Mouse (Mus musculus): ENCODE results near the gene Defb25. TPM values are rescaled to one million over a fixed set of nuclear protein-coding genes. Genes with fewer than 3 reads are reported as not detected.
A peak's percentile ranks its signal among the peaks of the same experiment; 100 is the strongest.

Gene Defb25
- polyA plus RNA-seq, 1 experiment from 2014 or later = not detected

DNA sequence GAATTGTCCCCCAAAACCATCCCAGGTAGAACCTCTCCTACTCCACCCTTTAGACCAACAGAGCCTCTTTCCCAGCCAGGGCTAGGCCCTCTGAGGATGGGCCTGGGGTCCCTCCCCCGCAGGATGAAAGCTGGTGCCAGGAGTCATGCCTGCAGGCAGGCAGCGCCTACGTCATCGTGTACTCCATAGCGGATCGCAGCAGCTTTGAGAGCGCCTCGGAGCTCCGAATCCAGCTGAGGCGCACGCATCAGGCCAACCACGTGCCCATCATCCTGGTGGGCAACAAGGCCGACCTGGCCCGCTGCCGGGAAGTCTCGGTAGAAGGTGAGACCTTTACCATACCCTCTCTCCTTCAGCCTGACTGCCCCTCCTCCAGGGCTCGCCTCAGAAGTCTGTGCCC lies 10.5 kb upstream of the Defb25 start:
- Histone ChIP-seq H3K4me3 (ENCODE audit: low read depth, low read length) (no peak overlapping the region), H3K36me3 (ENCODE audit: control insufficient read depth, insufficient read depth) (no peaks in the 10 kb centered on the region), H3K4me1 (ENCODE audit: control insufficient read depth, low read depth, low read length) (no peaks in the 10 kb centered on the region), H3K9ac (ENCODE audit: low read depth, low read length) (no peak overlapping the region), H3K27ac (ENCODE audit: low read length) (no peak overlapping the region), H3K9me3 (replicated peaks; ENCODE audit: control insufficient read depth, low read length) (no peaks in the 10 kb centered on the region), H3K27me3 (ENCODE audit: control insufficient read depth, insufficient read depth, low read depth, low read length) (peaks cover 5% of the 10 kb centered on the region), H3K4me2 (ENCODE audit: low read depth, low read length) (no peak overlapping the region)
- WGBS (ENCODE audit: insufficient replicate concordance) = 40% methylated on average over 17 of the region's 17 CpGs
- ATAC-seq (ENCODE audit: low read depth) = no peak

DNA sequence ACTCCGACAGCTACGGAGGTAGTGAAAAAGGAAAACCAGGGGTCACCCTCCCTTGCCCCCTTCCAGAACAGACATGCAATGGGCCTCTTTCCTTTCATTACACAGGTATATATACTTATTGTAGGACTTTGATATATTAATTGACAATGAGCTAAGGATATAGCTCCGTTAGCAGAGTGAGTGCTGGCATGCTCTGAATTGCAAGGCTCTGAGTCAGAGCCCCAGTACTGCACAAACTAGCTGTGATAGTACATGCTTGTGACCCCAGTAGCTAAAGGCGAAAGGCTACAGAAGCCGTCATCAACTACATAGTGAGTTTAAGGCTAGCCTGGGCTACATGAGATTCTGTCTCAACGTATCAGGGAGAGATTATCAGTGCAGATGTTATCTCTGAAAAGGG lies 7.1 kb upstream of the Defb25 start:
- no peak for ATAC-seq (ENCODE audit: low read depth)
- WGBS (ENCODE audit: insufficient replicate concordance) = 67% methylated on average over 6 of the region's 6 CpGs
- H3K27me3 ChIP-seq (ENCODE audit: control insufficient read depth, insufficient read depth, low read depth, low read length) = peaks cover 32% of the 10 kb centered on the region

DNA sequence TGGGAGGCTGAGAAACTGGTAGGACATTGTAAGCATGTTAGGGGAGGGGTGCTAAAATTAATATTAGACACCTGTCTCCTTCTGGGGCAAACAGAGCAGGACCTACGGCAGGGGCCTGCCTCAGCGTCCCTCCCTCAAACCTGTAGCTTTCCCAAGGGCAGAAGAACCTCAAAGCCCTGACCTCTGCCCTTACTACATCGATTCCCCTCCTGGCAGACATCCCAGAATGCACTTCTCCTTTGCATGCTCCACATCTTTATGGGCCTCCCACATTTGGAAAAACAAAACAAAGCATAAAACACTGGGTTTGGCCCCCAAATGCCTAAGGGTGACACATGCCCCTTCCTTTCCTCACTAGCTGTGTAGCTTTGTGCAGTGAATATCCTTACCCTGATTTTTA lies 6.4 kb upstream of the Defb25 start:
- H3K4me1 ChIP-seq (ENCODE audit: control insufficient read depth, low read depth, low read length) = peaks cover 3% of the 10 kb centered on the region
- WGBS (ENCODE audit: insufficient replicate concordance) = 35% methylated on average over 3 of the region's 3 CpGs
- ATAC-seq (ENCODE audit: low read depth) = no peak
- no peak overlapping the region for H3K4me2 ChIP-seq (ENCODE audit: low read depth, low read length)
- no peak overlapping the region for H3K9ac ChIP-seq (ENCODE audit: low read depth, low read length)
- no peaks in the 10 kb centered on the region for H3K9me3 ChIP-seq (replicated peaks; ENCODE audit: control insufficient read depth, low read length)
- no peak overlapping the region for H3K4me3 ChIP-seq (ENCODE audit: low read depth, low read length)
- H3K27me3 ChIP-seq (ENCODE audit: control insufficient read depth, insufficient read depth, low read depth, low read length) = peaks cover 32% of the 10 kb centered on the region
- no peak overlapping the region for H3K27ac ChIP-seq (ENCODE audit: low read length)
- H3K36me3 ChIP-seq (ENCODE audit: control insufficient read depth, insufficient read depth) = no peaks in the 10 kb centered on the region

More for the DNA sequence above, 7.1 kb upstream of the Defb25 start:
- no peaks in the 10 kb centered on the region for H3K9me3 ChIP-seq (replicated peaks; ENCODE audit: control insufficient read depth, low read length)
- H3K36me3 ChIP-seq (ENCODE audit: control insufficient read depth, insufficient read depth) = no peaks in the 10 kb centered on the region
- no peak overlapping the region for H3K27ac ChIP-seq (ENCODE audit: low read length)
- H3K9ac ChIP-seq (ENCODE audit: low read depth, low read length) = no peak overlapping the region
- no peak overlapping the region for H3K4me2 ChIP-seq (ENCODE audit: low read depth, low read length)
- H3K4me1 ChIP-seq (ENCODE audit: control insufficient read depth, low read depth, low read length) = peaks cover 3% of the 10 kb centered on the region
- H3K4me3 ChIP-seq (ENCODE audit: low read depth, low read length) = no peak overlapping the region

- Histone ChIP-seq H3K27ac (ENCODE audit: low read length) (no peak overlapping the region), H3K9ac (ENCODE audit: low read depth, low read length) (no peak overlapping the region), H3K36me3 (ENCODE audit: control insufficient read depth, insufficient read depth) (no peaks in the 10 kb centered on the region), H3K4me1 (ENCODE audit: control insufficient read depth, low read depth, low read length) (peaks cover 3% of the 10 kb centered on the region), H3K9me3 (replicated peaks; ENCODE audit: control insufficient read depth, low read length) (no peaks in the 10 kb centered on the region), H3K4me3 (ENCODE audit: low read depth, low read length) (no peak overlapping the region), H3K4me2 (ENCODE audit: low read depth, low read length) (no peak overlapping the region), H3K27me3 (ENCODE audit: control insufficient read depth, insufficient read depth, low read depth, low read length) (peaks cover 32% of the 10 kb centered on the region)
- no peak for ATAC-seq (ENCODE audit: low read depth)
- WGBS (ENCODE audit: insufficient replicate concordance) = 29% methylated on average over 17 of the region's 17 CpGs
Observed at GRCm38 (mm10) chr2:152628066-152628465, 5.2 kb upstream of the Defb25 start.

DNA sequence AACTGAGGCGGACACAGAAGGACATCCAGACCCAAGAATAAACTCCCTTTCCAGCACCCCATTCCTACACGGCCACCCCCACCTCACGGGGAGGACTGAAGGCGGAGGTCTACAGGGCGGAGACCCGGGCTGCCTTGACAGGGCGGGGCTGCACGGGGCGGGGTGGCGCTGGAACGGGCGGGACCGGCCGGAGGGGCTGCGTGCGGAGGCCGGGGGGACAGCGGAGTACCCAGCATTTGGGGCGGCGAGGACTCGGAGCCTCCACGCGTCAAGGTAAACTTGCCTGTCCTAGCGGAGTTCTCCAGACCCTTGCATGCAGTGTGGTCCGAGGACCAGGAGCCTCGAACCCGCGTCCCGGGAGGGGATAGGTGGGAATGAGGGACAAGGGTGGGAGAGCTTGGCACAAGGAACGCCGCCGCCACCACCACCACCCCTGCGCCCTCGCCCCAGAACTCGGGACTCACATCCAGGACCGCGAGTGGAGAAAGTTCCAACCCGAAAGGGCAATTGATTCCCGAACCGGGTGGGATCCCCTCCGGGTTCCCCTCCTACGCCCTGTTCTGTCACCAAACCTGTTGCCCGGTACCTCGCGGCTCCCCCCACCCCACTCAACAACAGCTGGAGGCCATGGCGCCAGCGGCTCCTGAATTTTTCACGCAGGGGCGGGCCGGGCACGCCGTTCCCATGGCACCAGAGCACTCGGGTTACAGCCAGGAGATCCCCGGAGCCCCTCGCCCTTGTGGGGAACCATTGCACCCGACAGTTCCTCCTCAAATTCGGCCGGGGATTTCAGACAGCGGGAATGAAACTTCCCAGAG lies 4.1 kb upstream of the Defb25 start, which contains the start of gene Rem1:
Gene Rem1, plus strand, starts transcription at position 178 of the 818 bp plus-strand sequence.
- Histone ChIP-seq H3K9ac (ENCODE audit: low read depth, low read length) (peak within 1 kb of the TSS; percentile 12; the same call in 1 of the 2 replicates), H3K4me3 (ENCODE audit: low read depth, low read length) (peak within 1 kb of the TSS; percentile 36), H3K36me3 (ENCODE audit: control insufficient read depth, insufficient read depth) (no peaks in the 10 kb centered on the region), H3K27ac (ENCODE audit: low read length) (no peak within 1 kb of the TSS), H3K9me3 (replicated peaks; ENCODE audit: control insufficient read depth, low read length) (no peaks in the 10 kb centered on the region), H3K4me2 (ENCODE audit: low read depth, low read length) (peak within 1 kb of the TSS; percentile 42), H3K27me3 (ENCODE audit: control insufficient read depth, insufficient read depth, low read depth, low read length) (peaks cover 32% of the 10 kb centered on the region), H3K4me1 (ENCODE audit: control insufficient read depth, low read depth, low read length) (peaks cover 3% of the 10 kb centered on the region)
- ATAC-seq (ENCODE audit: low read depth) = no peak
- 3% methylated on average over 59 of the region's 59 CpGs for WGBS (ENCODE audit: insufficient replicate concordance)

- H3K4me3 ChIP-seq (ENCODE audit: low read depth, low read length) = no peak overlapping the region
- H3K27me3 ChIP-seq (ENCODE audit: control insufficient read depth, insufficient read depth, low read depth, low read length) = peaks cover 32% of the 10 kb centered on the region
- H3K9ac ChIP-seq (ENCODE audit: low read depth, low read length) = no peak overlapping the region
Observed at GRCm38 (mm10) chr2:152625256-152625655, 2.4 kb upstream of the Defb25 start.

GRCm38 (mm10) chr2:152624566-152624965 lies 1.7 kb upstream of the Defb25 start:
- no peak overlapping the region for H3K27ac ChIP-seq (ENCODE audit: low read length)
- ATAC-seq (ENCODE audit: low read depth) = no peak
- H3K4me1 ChIP-seq (ENCODE audit: control insufficient read depth, low read depth, low read length) = peaks cover 3% of the 10 kb centered on the region
- H3K4me3 ChIP-seq (ENCODE audit: low read depth, low read length) = no peak overlapping the region
- H3K9ac ChIP-seq (ENCODE audit: low read depth, low read length) = no peak overlapping the region
- no peak overlapping the region for H3K4me2 ChIP-seq (ENCODE audit: low read depth, low read length)
- peaks cover 32% of the 10 kb centered on the region for H3K27me3 ChIP-seq (ENCODE audit: control insufficient read depth, insufficient read depth, low read depth, low read length)
- no peaks in the 10 kb centered on the region for H3K9me3 ChIP-seq (replicated peaks; ENCODE audit: control insufficient read depth, low read length)
- 61% methylated on average over 2 of the region's 2 CpGs for WGBS (ENCODE audit: insufficient replicate concordance)
- no peaks in the 10 kb centered on the region for H3K36me3 ChIP-seq (ENCODE audit: control insufficient read depth, insufficient read depth)

More at GRCm38 (mm10) chr2:152625256-152625655, 2.4 kb upstream of the Defb25 start:
- 5% methylated on average over 1 of the region's 1 CpGs for WGBS (ENCODE audit: insufficient replicate concordance)
- peaks cover 3% of the 10 kb centered on the region for H3K4me1 ChIP-seq (ENCODE audit: control insufficient read depth, low read depth, low read length)
- H3K36me3 ChIP-seq (ENCODE audit: control insufficient read depth, insufficient read depth) = no peaks in the 10 kb centered on the region
- no peak overlapping the region for H3K4me2 ChIP-seq (ENCODE audit: low read depth, low read length)
- H3K27ac ChIP-seq (ENCODE audit: low read length) = no peak overlapping the region
- H3K9me3 ChIP-seq (replicated peaks; ENCODE audit: control insufficient read depth, low read length) = no peaks in the 10 kb centered on the region
- ATAC-seq (ENCODE audit: low read depth) = no peak

- H3K4me1 ChIP-seq (ENCODE audit: control insufficient read depth, low read depth, low read length) = peaks cover 3% of the 10 kb centered on the region
- no peaks in the 10 kb centered on the region for H3K9me3 ChIP-seq (replicated peaks; ENCODE audit: control insufficient read depth, low read length)
- WGBS (ENCODE audit: insufficient replicate concordance) = 56% methylated on average over 13 of the region's 13 CpGs
- H3K27me3 ChIP-seq (ENCODE audit: control insufficient read depth, insufficient read depth, low read depth, low read length) = peaks cover 15% of the 10 kb centered on the region
- H3K4me3 ChIP-seq (ENCODE audit: low read depth, low read length) = no peak overlapping the region
- no peak overlapping the region for H3K9ac ChIP-seq (ENCODE audit: low read depth, low read length)
- no peak overlapping the region for H3K27ac ChIP-seq (ENCODE audit: low read length)
- no peak for ATAC-seq (ENCODE audit: low read depth)
- no peaks in the 10 kb centered on the region for H3K36me3 ChIP-seq (ENCODE audit: control insufficient read depth, insufficient read depth)
- H3K4me2 ChIP-seq (ENCODE audit: low read depth, low read length) = no peak overlapping the region
Observed at GRCm38 (mm10) chr2:152622151-152622550, 702 bp downstream of the Defb25 start.

- Histone ChIP-seq H3K27me3 (ENCODE audit: control insufficient read depth, insufficient read depth, low read depth, low read length) (no peaks in the 10 kb centered on the region; the same call in 1 of the 2 replicates), H3K9me3 (replicated peaks; ENCODE audit: control insufficient read depth, low read length) (no peaks in the 10 kb centered on the region), H3K9ac (ENCODE audit: low read depth, low read length) (no peak overlapping the region), H3K36me3 (ENCODE audit: control insufficient read depth, insufficient read depth) (no peaks in the 10 kb centered on the region), H3K4me1 (ENCODE audit: control insufficient read depth, low read depth, low read length) (no peaks in the 10 kb centered on the region), H3K27ac (ENCODE audit: low read length) (no peak overlapping the region), H3K4me2 (ENCODE audit: low read depth, low read length) (no peak overlapping the region), H3K4me3 (ENCODE audit: low read depth, low read length) (no peak overlapping the region)
- no peak for ATAC-seq (ENCODE audit: low read depth)
- 30% methylated on average over 9 of the region's 9 CpGs for WGBS (ENCODE audit: insufficient replicate concordance)
Observed at GRCm38 (mm10) chr2:152620367-152621134, 2.3 kb downstream of the Defb25 start.

Data from liver, embryonic 16.5 days (tissue).